Mouse (Mus musculus) neural tube, embryonic 10.5 days (tissue): Measurements from ENCODE around the gene Gngt2.
"Not testable (repeated sequence)": the region's sequence is repeated elsewhere in the genome, so short reads cannot be mapped to it uniquely, and the experiment has no call there.

Experiments used
- DNase-seq: peaks from one replicate; pipeline ENCODE4 v3.0.0-alpha.2; 2017; ENCODE audit warnings: low spot score; ENCODE audit errors: extremely low spot score

Gngt2 gene

GRCm38 (mm10) chr11:95840694-95841497 is 3.9 kb downstream of the Gngt2 start:
- DNase-seq = no peak

DNA sequence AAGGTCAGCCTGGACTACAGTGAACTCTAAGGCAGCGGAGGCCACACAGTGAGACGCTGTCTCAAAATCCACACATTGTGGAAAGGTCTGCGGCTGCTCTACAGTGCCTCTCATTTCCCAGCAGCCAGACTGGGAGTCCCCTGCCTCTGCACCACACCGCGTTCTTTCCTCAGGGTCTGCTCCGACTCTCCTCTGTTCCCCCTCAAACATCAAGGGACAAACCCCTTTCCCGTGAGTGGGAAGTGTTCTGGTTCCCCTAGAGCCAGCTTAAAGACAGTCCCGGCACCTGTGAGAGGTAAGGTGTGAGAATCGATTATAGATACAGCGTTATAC is 4.4 kb downstream of the Gngt2 start:
- no peak for DNase-seq

DNA sequence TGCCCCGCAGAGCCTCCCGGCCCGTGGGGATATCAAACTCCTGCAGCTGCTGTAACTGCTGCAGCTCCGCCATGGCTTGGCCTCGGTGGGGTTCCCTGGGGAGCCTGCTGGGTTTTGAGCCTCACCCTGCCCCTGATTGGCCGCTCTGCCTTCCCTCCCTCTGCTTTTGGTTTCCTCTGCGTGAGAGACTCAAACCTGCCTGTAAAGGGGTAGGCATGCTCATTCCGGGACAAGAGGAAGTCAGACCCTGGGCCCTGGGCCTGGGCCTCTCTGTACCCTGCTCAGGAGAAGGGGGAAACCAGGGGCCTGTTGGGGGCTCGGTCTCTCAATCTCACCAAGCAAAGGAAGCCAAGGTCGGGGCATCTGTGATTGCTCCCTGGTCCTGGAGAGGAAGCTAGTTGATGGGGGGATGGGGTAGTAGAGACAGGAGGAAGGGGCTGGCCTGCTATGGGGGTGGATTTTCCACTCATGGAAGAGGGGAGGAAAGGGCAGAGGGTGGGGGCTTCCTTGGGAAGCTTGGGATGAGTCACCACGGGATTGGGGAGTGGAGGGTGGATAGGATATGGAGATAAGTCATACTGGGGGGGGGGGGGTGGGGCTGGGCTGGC is 5.2 kb downstream of the Gngt2 start, which contains the start of gene Abi3:
Abi3 (minus strand) TSS at position 403 of the 608 bp plus-strand sequence.
- DNase-seq = no peak

DNA sequence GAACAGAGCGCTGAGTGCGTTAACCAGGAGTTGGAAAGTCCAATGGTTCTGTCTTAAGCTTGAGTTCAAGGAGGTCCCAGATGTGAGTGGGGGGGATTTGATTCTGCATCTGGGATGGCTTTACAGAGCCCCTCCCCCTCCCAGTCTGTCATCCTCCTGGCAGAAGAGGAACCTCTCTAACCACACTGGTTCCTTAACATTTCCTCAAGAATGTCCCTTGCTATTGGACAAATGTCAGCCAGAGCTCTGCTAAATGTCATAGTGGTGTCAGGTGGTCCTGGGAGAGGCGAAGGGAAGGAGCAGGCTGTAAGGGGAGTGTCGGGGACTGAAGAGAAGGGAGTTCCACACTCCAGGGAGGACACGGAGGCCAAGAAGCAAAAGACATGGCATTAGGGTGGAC is 5.9 kb downstream of the Gngt2 start:
- no peak for DNase-seq

GRCm38 (mm10) chr11:95843421-95843950 is 6.5 kb downstream of the Gngt2 start:
- no peak for DNase-seq

GRCm38 (mm10) chr11:95844935-95845334 is 7.9 kb downstream of the Gngt2 start:
- DNase-seq = no peak

DNA sequence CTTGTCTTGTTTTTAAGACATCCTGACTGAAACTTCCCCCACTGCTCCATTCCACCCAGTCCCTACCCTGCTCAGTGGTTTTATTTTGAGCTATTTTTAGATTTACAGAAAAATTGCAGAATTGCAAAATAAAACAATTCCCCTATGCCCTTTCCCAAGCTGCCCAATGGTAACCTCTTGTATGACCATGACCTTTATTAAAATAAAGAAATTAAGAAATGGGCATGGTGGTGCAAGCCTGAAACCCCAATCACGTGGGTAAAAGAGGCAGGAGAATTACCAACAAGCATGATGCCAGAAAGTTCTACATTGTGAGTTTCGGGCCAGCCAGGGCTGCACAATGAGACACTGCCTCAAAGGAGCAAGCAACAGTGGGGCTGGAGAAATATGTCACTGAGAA is 13.9 kb downstream of the Gngt2 start:
- DNase-seq = no peak

- no peak for DNase-seq
Observed at GRCm38 (mm10) chr11:95853684-95854083, 16.7 kb downstream of the Gngt2 start.

DNA sequence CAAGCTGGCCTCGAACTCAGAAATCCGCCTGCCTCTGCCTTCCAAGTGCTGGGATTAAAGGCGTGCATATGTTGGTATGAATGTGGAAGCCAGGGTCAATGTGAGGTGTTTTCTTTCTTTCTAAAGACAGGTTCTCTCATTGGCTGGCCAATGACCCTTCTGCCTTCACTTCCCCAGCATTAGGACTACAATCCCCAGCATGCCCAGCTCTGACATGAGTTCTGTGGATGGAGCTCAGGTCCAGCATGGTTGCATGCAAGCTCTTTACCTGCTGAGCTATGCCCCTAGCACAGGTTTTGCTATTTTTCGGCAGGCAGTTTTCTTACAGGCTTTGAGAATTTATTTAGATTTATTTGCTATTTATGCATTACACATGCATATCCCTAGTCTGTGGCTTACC is 20.3 kb downstream of the Gngt2 start:
- DNase-seq = no peak

DNA sequence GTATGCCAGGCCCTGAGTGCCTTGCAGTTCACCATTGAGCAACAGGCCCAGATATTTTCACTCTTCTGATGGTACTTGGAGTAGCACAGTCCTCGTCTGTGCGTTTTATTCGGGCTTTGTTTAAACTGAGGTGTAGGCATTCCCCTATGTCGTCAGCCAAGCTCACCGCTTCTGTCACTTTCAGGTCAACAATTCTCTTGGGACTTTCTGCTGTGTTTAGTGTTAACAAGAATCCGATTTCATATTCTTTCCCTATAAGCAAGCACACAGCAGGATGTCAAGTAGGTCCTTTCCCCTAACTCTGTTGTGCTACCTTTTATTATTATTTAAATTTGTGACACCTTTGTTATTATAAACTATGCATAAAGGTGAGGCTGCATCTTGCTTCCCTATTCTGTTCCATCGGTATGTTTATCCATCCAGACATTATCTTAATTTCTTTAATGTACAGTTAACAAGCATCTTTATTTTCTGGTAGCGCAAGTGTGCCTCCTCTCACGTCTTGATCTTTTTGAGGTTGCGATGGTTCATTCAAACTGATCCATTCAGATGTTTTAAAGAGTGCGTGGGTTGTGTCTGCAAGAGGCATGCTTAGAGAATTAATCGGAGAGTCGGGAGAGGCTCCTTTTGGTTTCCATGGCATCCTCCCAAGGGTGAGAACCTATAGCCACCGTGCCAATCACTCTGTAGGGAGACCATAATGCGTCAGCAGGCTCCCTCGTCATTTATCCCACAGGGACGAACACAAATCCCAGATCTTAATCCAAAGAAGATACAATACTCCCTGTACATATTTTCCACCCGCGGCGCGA is 20.9 kb downstream of the Gngt2 start:
- no peak for DNase-seq

- peak; percentile 97 for DNase-seq
Observed at GRCm38 (mm10) chr11:95858528-95859467, 21.8 kb downstream of the Gngt2 start.

DNA sequence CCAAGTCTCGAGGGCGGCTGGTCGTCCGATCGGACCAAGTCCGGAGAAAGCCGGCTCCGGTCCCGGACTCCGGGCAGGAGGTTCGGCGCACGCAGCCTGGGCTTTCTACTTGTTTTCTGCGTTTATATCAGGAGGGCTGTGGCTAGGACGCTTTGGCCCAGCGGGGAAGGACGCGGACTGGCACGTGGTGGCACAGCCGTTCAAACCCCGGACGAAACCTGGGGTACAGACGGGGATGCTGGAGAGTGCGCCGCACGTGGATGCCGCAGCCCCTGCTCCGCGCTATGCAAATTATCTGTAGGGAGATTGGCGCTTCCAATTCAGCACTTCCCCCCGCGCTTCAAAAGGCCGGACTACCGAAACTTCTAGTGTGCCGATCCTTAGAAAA is 22.4 kb downstream of the Gngt2 start:
- DNase-seq = peak; percentile 85

GRCm38 (mm10) chr11:95860071-95860490 is 23.1 kb downstream of the Gngt2 start:
- DNase-seq = peak; percentile 34

- no peak for DNase-seq
Observed at GRCm38 (mm10) chr11:95861397-95861796, 24.4 kb downstream of the Gngt2 start.

DNA sequence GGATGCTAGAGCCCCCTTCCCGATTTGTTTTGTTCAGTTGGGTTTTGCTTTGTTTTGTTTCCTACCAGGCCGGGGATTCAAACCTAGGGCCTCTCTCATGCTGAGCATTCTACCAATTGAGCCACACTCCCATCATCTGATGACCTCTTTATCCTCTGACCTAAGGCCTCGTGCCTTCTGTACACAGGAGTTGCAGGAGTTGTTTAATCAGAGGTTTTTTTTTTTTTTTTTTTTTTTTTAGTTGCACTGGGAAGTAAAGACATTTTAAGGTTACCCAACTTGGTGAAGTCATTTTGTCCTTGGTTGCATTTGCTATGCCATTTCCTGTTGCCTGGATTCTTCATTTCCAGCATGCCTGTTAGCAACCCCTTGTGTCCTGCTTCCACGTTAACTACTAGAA is 32.4 kb downstream of the Gngt2 start:
- no peak for DNase-seq

DNA sequence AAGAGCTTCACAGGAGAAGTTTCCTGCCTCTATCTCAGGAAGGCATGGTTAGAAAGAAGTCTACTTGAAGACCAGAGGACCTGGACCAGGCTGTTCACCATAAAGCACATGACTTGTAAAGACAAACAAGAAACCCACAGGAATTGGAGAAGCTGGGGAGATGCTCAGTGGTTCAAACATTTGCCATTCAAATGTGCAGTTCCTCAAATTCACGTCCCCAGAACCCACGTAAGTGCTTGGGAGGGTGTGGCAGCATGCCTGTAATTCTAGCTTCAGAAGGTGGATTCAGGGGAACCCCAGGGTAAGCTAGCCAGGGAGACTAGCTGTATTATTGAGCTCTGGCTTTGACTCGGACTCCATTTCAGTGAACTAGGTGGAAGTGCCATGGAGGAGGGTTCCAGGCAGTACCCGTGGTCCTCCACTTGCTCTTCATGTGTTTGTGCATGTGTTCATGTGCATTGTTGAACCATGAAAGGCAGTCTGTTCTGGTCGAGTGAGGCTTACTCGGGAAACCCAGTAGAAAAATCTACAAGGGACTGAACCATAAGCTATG is 33.0 kb downstream of the Gngt2 start:
- no peak for DNase-seq

DNA sequence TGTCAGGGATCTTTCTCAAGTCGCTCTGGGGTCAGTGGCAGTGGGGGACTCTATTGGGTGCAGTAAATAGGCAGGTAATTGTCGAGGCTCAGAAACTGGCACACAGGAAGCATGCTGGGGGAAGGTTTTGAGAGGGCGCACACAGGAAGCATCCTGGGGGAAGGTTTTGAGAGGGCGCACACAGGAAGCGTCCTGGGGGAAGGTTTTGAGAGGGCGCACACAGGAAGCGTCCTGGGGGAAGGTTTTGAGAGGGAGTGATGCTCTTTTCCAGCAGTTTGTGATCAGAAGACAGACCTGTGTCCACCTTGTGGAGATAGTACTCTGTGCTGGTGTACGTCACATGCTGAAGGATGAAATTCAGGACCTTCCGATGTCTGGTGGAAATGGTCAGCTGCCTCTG is 38.8 kb downstream of the Gngt2 start:
- DNase-seq = no peak

DNA sequence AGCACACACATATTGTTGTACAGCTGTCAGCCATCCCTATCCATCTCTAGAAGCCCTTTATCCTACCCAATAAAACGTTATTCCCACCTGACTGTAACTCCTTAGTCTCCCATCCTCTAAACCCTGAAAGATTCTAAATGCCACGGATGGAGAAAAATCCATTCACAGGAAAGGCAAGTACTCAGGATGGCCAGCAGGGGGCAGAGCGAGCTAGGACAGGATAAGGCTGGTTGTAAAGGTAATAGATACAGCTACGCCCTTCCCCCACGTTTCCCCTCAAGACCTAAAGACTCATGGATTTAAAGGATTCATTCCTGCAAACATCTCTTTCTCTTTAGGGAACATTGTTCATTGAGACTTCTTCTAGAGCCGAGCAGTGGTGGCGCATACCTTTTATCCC is 39.3 kb downstream of the Gngt2 start:
- DNase-seq = peak; percentile 67

GRCm38 (mm10) chr11:95879861-95880260 is 42.8 kb downstream of the Gngt2 start:
- DNase-seq = not testable (repeated sequence)

DNA sequence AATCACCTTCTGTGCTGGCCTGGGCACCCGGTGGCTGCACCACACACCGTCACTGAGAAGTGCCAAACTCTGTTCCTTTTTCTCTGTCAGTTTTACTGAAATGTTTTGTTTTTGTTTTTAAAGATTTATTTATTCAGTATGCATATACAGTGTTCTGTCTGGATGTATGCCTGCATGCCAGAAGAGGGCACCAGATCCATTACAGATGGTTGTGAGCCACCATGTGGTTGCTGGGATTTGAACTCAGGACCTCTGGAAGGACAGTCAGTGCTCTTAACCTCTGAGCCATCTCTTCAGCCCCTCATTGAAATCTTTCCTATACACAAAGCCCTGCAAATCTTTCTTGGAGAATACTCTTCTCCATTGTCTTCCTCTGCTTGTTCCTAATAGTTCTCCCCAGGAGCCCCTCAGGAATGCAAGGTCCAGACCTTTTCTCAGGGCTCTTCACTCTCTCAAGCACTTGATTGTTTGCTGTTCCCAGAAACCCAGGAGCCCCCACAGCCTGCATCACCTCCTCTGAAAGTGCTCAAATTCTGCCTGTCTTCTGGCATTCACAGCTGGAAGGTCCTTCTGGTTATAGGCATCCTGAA is 53.5 kb downstream of the Gngt2 start:
- no peak for DNase-seq
